Mouse (Mus musculus) large intestine, adult 2 months (tissue): ENCODE measurements at regions not wholly inside any gene's neighbourhood (a gene's known extent, or its start where the extent isn't known, plus 50 kb on each side); places are given as distances from the start of the nearest gene placed in this dataset.
"Not testable (repeated sequence)": the region's sequence is repeated elsewhere in the genome, so short reads cannot be mapped to it uniquely, and the experiment has no call there.

Experiments used
- DNase-seq: peaks from one replicate; pipeline ENCODE4 v3.0.0-alpha.2; 2012; ENCODE audit warnings: low read depth, low spot score
- WGBS: fragments of 180-500 bp; shearing (Covaris S2); methylation state at CpG from one replicate; pipeline ENCODE4 v1.1.7; 2018; 5-methylcytosine and 5-hydroxymethylcytosine counted together

DNA sequence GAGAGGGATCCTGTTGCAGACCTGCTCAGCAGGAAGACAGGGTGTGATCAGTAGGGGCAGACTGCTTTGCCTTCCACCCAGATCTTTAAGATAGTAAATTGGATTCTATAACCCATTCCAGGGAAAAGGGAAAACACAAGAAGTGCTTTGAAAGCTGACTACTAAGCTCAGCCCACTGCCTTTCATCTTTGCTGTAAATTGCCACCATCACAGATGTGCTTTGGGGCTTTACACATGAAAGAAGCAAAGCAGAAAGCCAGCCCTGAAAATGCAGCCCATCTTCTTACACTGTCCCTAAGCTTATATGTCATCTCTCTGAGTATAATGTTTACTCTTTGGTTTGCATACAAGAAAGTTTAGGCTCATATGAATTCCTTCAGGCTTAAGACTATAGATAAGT, 283.6 kb downstream of the Tm4sf1 start:
- DNase-seq: no peak

GRCm38 (mm10) chr3:56981305-56981660, 320.5 kb downstream of the Tm4sf1 start:
- DNase-seq: no peak
- 84% methylated on average over 2 of the region's 2 CpGs for WGBS

GRCm38 (mm10) chr3:56980593-56981304, 321.0 kb downstream of the Tm4sf1 start:
- no peak for DNase-seq
- 76% methylated on average over 3 of the region's 3 CpGs for WGBS

GRCm38 (mm10) chr3:56966008-56966407, 335.8 kb downstream of the Tm4sf1 start:
- 42% methylated on average over 1 of the region's 1 CpGs for WGBS
- no peak for DNase-seq

- 87% methylated on average over 2 of the region's 2 CpGs for WGBS
- no peak for DNase-seq
Observed at GRCm38 (mm10) chr3:56965444-56965843, 336.3 kb downstream of the Tm4sf1 start.

- 83% methylated on average over 3 of the region's 3 CpGs for WGBS
- no peak for DNase-seq
Observed at GRCm38 (mm10) chr3:56964156-56964555, 337.6 kb downstream of the Tm4sf1 start.

GRCm38 (mm10) chr3:56963251-56963650, 338.5 kb downstream of the Tm4sf1 start:
- 67% methylated on average over 3 of the region's 3 CpGs for WGBS
- DNase-seq: no peak

DNA sequence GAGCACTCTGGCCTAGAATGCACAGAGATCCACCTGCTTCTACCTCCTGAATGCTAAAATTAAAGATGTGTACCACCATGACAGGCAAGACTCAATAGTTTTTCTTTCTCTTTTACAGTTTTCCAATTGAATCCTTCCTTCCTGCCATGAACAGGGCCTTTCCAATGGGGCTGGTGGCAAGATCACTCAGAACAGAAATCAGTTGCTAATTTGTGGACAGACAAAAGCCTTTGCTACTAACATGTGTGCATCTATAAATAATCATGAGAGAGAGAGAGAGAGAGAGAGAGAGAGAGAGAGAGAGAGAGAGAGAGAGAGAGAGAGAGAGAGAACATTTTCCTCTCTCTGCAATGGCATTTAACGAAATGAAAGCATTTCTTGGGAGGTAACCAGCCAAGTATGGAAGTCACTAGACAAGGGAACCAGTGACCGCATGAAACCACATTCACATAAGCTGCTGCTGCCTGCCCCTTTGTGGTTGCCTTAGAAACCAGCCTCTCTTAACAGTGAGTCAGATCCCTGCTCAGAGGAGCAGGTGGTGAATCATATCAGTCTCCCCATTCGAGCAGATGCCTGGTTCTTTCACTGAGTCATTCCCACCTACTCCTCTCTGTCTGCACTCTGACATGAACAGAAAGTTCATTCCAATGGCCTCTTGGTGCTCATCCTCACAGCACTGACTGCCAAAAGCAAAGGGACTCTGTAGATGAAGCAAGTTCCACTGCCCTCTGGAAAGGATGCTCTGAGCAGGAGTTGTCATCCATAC, 339.4 kb downstream of the Tm4sf1 start:
- WGBS: 39% methylated on average over 3 of the region's 3 CpGs
- no peak for DNase-seq

- no peak for DNase-seq
- 95% methylated on average over 2 of the region's 2 CpGs for WGBS
Observed at GRCm38 (mm10) chr3:56956978-56957377, 344.8 kb downstream of the Tm4sf1 start.

DNA sequence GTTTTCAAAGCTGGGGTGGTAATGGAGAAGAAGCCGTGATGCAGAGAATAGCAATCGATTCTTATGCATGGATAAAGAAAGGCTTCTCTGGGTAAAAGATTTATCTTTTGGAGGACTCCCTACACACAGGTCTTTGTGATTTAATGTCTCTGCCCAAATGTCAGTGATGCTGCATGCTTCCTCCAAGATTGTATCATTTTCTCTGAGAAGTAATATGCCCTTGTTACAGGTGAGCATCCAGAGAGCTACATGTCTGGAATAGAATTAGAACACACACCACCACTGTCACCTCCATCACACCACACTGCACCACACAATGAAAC, 346.0 kb downstream of the Tm4sf1 start:
- DNase-seq: no peak
- 86% methylated on average over 2 of the region's 2 CpGs for WGBS

DNA sequence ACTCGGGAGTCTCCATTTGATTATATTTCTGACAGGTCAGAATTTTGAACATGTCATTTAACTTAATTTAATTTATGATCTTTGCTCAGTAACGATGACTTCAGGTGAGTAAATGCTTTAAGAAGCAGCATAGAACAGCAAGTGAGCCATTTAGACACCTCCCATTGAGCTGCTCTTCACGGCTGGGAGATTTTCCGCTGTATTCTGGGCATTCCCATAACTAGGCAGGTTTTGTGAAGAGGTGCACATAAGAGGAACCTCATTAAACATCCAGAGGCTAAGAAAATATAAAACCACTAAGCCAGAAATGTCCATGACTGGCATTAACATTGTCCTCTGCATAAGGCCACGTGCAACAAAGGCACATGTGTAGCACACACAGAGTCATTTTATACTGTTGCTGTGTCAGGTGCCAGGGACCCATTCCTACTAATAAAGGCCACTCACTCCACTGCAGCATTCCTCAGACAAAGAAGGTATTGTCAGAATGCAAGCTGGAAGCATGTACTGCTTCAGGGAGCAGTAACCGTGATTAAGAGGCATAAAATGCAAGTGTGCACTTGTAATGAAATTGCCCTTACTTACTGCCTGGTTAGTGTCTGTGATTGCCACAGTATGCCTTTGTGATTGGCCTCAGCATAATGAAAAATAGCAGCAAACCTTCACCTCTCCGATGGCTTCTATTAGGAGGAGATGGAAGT, 346.5 kb downstream of the Tm4sf1 start:
- no peak for DNase-seq
- 58% methylated on average over 7 of the region's 7 CpGs for WGBS

DNA sequence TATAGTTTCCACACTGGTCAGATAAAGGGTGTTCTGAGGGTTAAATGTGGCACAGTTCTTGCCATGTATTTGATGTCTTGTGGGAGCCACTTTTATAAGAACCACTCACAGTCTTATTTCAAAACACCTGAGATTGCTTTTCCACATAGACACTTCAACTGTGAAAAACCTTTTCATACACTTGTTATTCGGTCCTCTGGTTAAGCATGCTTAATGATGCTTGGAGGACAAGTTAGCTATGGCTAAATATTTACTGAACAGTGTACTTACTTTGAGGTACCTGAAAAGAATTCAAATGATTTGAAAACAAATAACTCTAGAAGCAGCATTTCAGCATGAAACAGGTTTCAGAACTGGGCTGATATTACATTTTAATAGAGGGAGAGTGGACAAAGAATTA, 359.2 kb downstream of the Tm4sf1 start:
- no CpG with 5 or more reads among the region's 1 CpGs for WGBS
- DNase-seq: not testable (repeated sequence)

- not testable (repeated sequence) for DNase-seq
- WGBS: 89% methylated on average over 1 of the region's 2 CpGs
Observed at GRCm38 (mm10) chr3:56928940-56929339, 372.8 kb downstream of the Tm4sf1 start.

GRCm38 (mm10) chr3:56898491-56898890, 403.3 kb downstream of the Tm4sf1 start:
- DNase-seq: no peak
- WGBS: 78% methylated on average over 2 of the region's 2 CpGs

- no peak for DNase-seq
- 54% methylated on average over 4 of the region's 4 CpGs for WGBS
Observed at GRCm38 (mm10) chr3:56877062-56877461, 424.7 kb downstream of the Tm4sf1 start.

- WGBS: 35% methylated on average over 1 of the region's 1 CpGs
- DNase-seq: no peak
Observed at GRCm38 (mm10) chr3:56863591-56863990, 438.2 kb downstream of the Tm4sf1 start.

DNA sequence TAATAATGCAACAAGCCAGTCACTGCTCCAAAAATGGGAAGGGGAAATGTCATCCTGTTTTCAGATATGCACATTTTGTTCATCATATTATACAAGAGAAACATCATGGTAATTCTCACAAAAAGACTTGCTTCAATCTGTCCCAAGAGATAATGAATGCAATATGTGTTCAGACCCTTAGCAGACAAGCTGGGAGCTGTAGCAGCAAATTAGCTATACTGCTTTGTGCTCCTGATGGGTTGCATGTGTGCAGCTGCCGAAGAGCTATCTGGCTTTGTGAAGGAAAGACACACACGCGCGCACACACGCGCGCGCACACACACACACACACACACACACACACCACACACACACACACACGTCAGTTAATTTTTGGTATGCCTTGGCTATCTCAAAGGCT, 441.9 kb downstream of the Tm4sf1 start:
- WGBS: 96% methylated on average over 9 of the region's 9 CpGs
- DNase-seq: no peak

DNA sequence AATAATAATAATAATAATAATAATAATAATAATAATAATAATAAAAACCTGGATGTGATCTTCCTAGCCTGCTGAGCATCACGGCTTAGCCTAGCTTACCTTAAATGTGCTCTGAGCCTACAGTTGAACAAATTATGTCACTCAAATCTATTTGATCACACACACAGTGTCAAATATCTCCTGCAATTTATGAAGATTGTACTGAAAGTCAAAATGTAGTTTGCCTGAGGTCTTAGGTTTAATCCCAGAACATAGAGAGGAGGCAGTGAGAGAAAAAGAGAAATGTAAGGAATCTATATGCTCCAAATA, 456.4 kb downstream of the Tm4sf1 start:
- 92% methylated on average over 1 of the region's 1 CpGs for WGBS
- no peak for DNase-seq

- 54% methylated on average over 6 of the region's 6 CpGs for WGBS
- no peak for DNase-seq
Observed at GRCm38 (mm10) chr3:56844681-56845461, 456.9 kb downstream of the Tm4sf1 start.

DNA sequence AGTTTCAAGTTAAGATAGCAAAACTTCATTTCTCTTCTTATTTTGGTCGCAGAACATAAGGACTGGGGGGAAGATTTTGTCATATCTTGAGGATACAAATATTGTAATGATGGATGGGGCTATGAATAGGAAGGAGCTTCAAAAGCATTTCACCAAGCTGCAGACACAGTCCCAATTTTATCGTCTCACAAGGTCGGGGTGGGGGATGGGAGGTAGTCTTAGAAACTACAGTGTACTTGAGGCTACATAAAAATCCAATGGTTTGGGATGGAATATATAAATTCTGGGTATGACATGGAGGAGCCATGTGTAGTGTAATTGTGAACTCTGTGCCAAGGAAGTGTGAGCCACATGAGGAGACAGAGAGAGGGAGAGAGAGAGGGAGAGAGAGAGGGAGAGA, 464.6 kb downstream of the Tm4sf1 start:
- 75% methylated on average over 3 of the region's 3 CpGs for WGBS
- no peak for DNase-seq
